Mouse (Mus musculus) MEL (cell line): ENCODE measurements around the gene C2cd2. TPM values are rescaled to one million over a fixed set of nuclear protein-coding genes. Genes with fewer than 3 reads are reported as not detected.

ENCODE experiments used
- DNase-seq: peaks from one replicate; pipeline ENCODE4 v3.0.0; 2011; ENCODE audit warnings: low read depth, low spot score
- H3K27ac ChIP-seq: 2 replicates; pipeline ENCODE4 v1.5.1; 2012; ENCODE audit warnings: low read depth, mild to moderate bottlenecking, control low read depth, low read length, moderate library complexity; ENCODE audit not compliant: control insufficient read depth
- H3K27me3 ChIP-seq, 2 experiments: fragments of 150-350 bp in 1 of 2; sonication (generic) in 1 of 2; 2 replicates each; pipeline ENCODE4 v1.6.1; 2012; ENCODE audit warnings: low read length in 2 of 2, mild to moderate bottlenecking in 2 of 2, improper control_type of control experiment in 1 of 2, moderate library complexity in 1 of 2; ENCODE audit not compliant: insufficient read depth in 2 of 2, control insufficient read depth in 1 of 2
- H3K36me3 ChIP-seq, 2 experiments: 2 replicates each; pipeline ENCODE4 v1.6.1; 2012 to 2014; ENCODE audit warnings: low read length in 2 of 2, improper control_type of control experiment in 1 of 2, inconsistent platforms in 1 of 2, mild to moderate bottlenecking in 1 of 2; ENCODE audit not compliant: insufficient read depth in 2 of 2, control insufficient read depth in 1 of 2
- H3K4me1 ChIP-seq, 2 experiments: fragments of 150-350 bp in 1 of 2; sonication (generic) in 1 of 2; 2 replicates each; pipeline ENCODE4 v1.6.1; 2012; ENCODE audit warnings: low read length in 2 of 2, improper control_type of control experiment in 1 of 2, mild to moderate bottlenecking in 1 of 2; ENCODE audit not compliant: insufficient read depth in 2 of 2, control insufficient read depth in 1 of 2
- H3K4me3 ChIP-seq, 2 experiments: fragments of 150-350 bp in 1 of 2; sonication (generic) in 1 of 2; 2 replicates each; pipeline ENCODE4 v1.5.1; 2012; ENCODE audit warnings: low read depth in 2 of 2, low read length in 2 of 2, mild to moderate bottlenecking in 2 of 2, moderate library complexity in 2 of 2, control low read depth in 1 of 2, improper control_type of control experiment in 1 of 2; ENCODE audit not compliant: control insufficient read depth in 1 of 2, insufficient read depth in 1 of 2
- H3K79me2 ChIP-seq: 2 replicates; pipeline ENCODE4 v1.6.1; 2012; ENCODE audit warnings: mild to moderate bottlenecking, low read length, moderate library complexity; ENCODE audit not compliant: control insufficient read depth, poor library complexity, insufficient read depth
- H3K9ac ChIP-seq: 2 replicates; pipeline ENCODE4 v1.6.1; 2012; ENCODE audit warnings: low read depth, mild to moderate bottlenecking, control low read depth, low read length, moderate library complexity; ENCODE audit not compliant: control insufficient read depth, poor library complexity, severe bottlenecking
- H3K9me3 ChIP-seq: fragments of 150-350 bp; sonication (generic); replicated peaks from 2 replicates; pipeline ENCODE4 v1.6.1; 2012; ENCODE audit warnings: mild to moderate bottlenecking, low read length, improper control_type of control experiment, moderate library complexity; ENCODE audit not compliant: insufficient read depth
- CHD2 ChIP-seq: IDR thresholded peaks from 2 replicates; pipeline ENCODE4 v1.6.1; 2011; ENCODE audit warnings: low read length, improper control_type of control experiment
- CTCF ChIP-seq, 3 experiments: IDR thresholded peaks in 2 of 3; conservative IDR thresholded peaks in 1 of 3; 2 replicates each; pipeline ENCODE4 v1.5.1; 2011 to 2012; ENCODE audit warnings: low read length in 3 of 3, low read depth in 2 of 3, mild to moderate bottlenecking in 2 of 3, improper control_type of control experiment in 1 of 3, inconsistent platforms in 1 of 3, mixed read lengths in 1 of 3, moderate library complexity in 1 of 3; ENCODE audit not compliant: control insufficient read depth in 1 of 3, insufficient read depth in 1 of 3, poor library complexity in 1 of 3, severe bottlenecking in 1 of 3
- E2F4 ChIP-seq: IDR thresholded peaks from 2 replicates; pipeline ENCODE4 v1.6.1; 2011; ENCODE audit warnings: low read depth, low read length, improper control_type of control experiment, borderline replicate concordance
- HCFC1 ChIP-seq: IDR thresholded peaks from 2 replicates; pipeline ENCODE4 v1.6.1; 2012; ENCODE audit warnings: low read depth, mild to moderate bottlenecking, inconsistent platforms, low read length, improper control_type of control experiment, moderate library complexity
- JUND ChIP-seq: IDR thresholded peaks from 2 replicates; pipeline ENCODE4 v1.6.1; 2011; ENCODE audit warnings: low read depth, mild to moderate bottlenecking, improper control_type of control experiment, low read length
- MAX ChIP-seq: IDR thresholded peaks from 2 replicates; pipeline ENCODE4 v1.6.1; 2011; ENCODE audit warnings: low read length, improper control_type of control experiment
- MAZ ChIP-seq: IDR thresholded peaks from 2 replicates; pipeline ENCODE4 v1.6.1; 2012; ENCODE audit warnings: low read depth, mild to moderate bottlenecking, inconsistent platforms, low read length, improper control_type of control experiment
- MEF2A ChIP-seq: IDR thresholded peaks from 2 replicates; pipeline ENCODE4 v1.6.1; 2014; ENCODE audit warnings: low read depth, mild to moderate bottlenecking, inconsistent platforms, low read length, improper control_type of control experiment; ENCODE audit not compliant: poor library complexity, insufficient replicate concordance, severe bottlenecking; ENCODE audit errors: extremely low read depth
- MXI1 ChIP-seq: IDR thresholded peaks from 2 replicates; pipeline ENCODE4 v1.6.1; 2011; ENCODE audit warnings: mild to moderate bottlenecking, low read depth, low read length, improper control_type of control experiment
- MYC ChIP-seq: IDR thresholded peaks from 2 replicates; pipeline ENCODE4 v1.6.1; 2011; ENCODE audit warnings: low read depth, mild to moderate bottlenecking, low read length, improper control_type of control experiment, moderate library complexity
- NRF1 ChIP-seq: IDR thresholded peaks from 2 replicates; pipeline ENCODE4 v1.6.1; 2014; ENCODE audit warnings: low read depth, mild to moderate bottlenecking, inconsistent platforms, low read length, improper control_type of control experiment, moderate library complexity; ENCODE audit not compliant: poor library complexity, insufficient read depth, severe bottlenecking
- POLR2AphosphoS2 ChIP-seq: IDR thresholded peaks from 2 replicates; pipeline ENCODE4 v1.6.1; 2011; ENCODE audit warnings: low read length, improper control_type of control experiment
- RAD21 ChIP-seq: IDR thresholded peaks from 2 replicates; pipeline ENCODE4 v1.6.1; 2011; ENCODE audit warnings: mild to moderate bottlenecking, low read depth, low read length, improper control_type of control experiment
- RCOR1 ChIP-seq: IDR thresholded peaks from 2 replicates; pipeline ENCODE4 v1.6.1; 2012; ENCODE audit warnings: low read depth, mild to moderate bottlenecking, inconsistent platforms, low read length, improper control_type of control experiment
- SMC3 ChIP-seq: IDR thresholded peaks from 2 replicates; pipeline ENCODE4 v1.6.1; 2011; ENCODE audit warnings: low read depth, low read length, improper control_type of control experiment
- TAL1 ChIP-seq: IDR thresholded peaks from 2 replicates; pipeline ENCODE4 v1.6.1; 2012; ENCODE audit warnings: mild to moderate bottlenecking, inconsistent platforms, low read length, moderate library complexity, mixed read lengths
- TCF12 ChIP-seq: IDR thresholded peaks from 2 replicates; pipeline ENCODE4 v1.6.1; 2014; ENCODE audit warnings: low read depth, mild to moderate bottlenecking, inconsistent platforms, low read length, improper control_type of control experiment, moderate library complexity
- UBTF ChIP-seq: IDR thresholded peaks from 2 replicates; pipeline ENCODE4 v1.6.1; 2012; ENCODE audit warnings: low read depth, mild to moderate bottlenecking, inconsistent platforms, low read length, improper control_type of control experiment, moderate library complexity, borderline replicate concordance; ENCODE audit not compliant: insufficient read depth
- USF1 ChIP-seq: IDR thresholded peaks from 2 replicates; pipeline ENCODE4 v1.6.1; 2014; ENCODE audit warnings: low read depth, mild to moderate bottlenecking, inconsistent platforms, low read length, improper control_type of control experiment, moderate library complexity
- ZC3H11A ChIP-seq: IDR thresholded peaks from 2 replicates; pipeline ENCODE4 v1.6.1; 2012; ENCODE audit warnings: low read depth, mild to moderate bottlenecking, inconsistent platforms, low read length, improper control_type of control experiment
- ZMIZ1 ChIP-seq: IDR thresholded peaks from 2 replicates; pipeline ENCODE4 v1.6.1; 2012; ENCODE audit warnings: low read depth, mild to moderate bottlenecking, inconsistent platforms, low read length, improper control_type of control experiment, moderate library complexity
- ZNF384 ChIP-seq: IDR thresholded peaks from 2 replicates; pipeline ENCODE4 v1.6.1; 2012; ENCODE audit warnings: low read depth, mild to moderate bottlenecking, inconsistent platforms, low read length, improper control_type of control experiment
- polyA plus RNA-seq, 2 experiments: library from polyadenylated mRNA; stranded (reverse) in 1 of 2; unstranded in 1 of 2; fragments of >175 nt in 1 of 2; fragments of >200 nt in 1 of 2; gene quantifications; 2 replicates each; pipeline versions ENCODE4 v1.2.1 to v1.2.4; 2012; ENCODE audit warnings: low replicate concordance in 2 of 2, low read depth in 1 of 2; ENCODE audit not compliant: insufficient read length in 2 of 2, insufficient read depth in 1 of 2, missing spikeins in 1 of 2
- total RNA-seq: library from RNA; depleted of rRNA; stranded (reverse); fragments of 300-350 nt; gene quantifications from 2 replicates; pipeline ENCODE4 v1.2.3, GENCODE M21; 2012

The C2cd2 gene
- total and polyA plus RNA-seq, 3 experiments: 8.9 to 20.7 TPM; not detected in 1

DNA sequence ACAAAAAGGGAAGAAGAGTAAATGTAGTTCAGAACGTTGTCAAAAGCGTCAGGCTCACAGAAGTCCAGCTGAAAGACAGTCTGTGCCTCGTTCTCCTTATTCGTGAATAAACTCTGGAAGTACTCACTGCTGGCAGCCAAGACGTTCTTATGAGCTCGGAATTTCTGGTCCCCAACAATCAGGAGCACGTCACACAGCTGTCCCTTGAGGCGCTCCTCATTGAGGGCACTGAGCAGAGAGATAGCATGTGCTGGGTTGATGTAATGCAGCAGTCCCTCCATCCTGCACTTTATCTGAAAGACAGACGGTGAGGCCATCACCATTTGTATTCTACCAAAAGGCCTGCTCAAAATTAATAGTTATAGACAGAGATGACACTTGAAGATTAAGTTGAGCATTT, 9.6 kb downstream of the C2cd2 start:
- no peak for DNase-seq
- Histone ChIP-seq H3K9ac (no peak overlapping the region), H3K27ac (no peak overlapping the region), H3K27me3 (no peaks in the 10 kb centered on the region), H3K4me3 (no peak overlapping the region), H3K79me2 (no peaks in the 10 kb centered on the region), H3K9me3 (no peaks in the 10 kb centered on the region), H3K36me3 (peaks cover 0 to 8% of the 10 kb centered on the region in 2 experiments; a peak in 3 of 4 replicates), H3K4me1 (peaks cover 0 to 3% of the 10 kb centered on the region in 2 experiments; a peak in 2 of 4 replicates)
- no peak for TF ChIP-seq SMC3
- TF ChIP-seq E2F4: no peak
- no peak for TF ChIP-seq RAD21
- TF ChIP-seq ZC3H11A: no peak
- TF ChIP-seq POLR2AphosphoS2: no peak
- no peak for TF ChIP-seq CHD2
- TF ChIP-seq TAL1: no peak
- no peak for TF ChIP-seq CTCF (IDR thresholded peaks at IDR 0.05 in 2 of 3, conservative IDR thresholded peaks at IDR 0.05 in 1 of 3; ENCODE audit: control insufficient read depth in 1 of 3, insufficient read depth in 1 of 3, low read depth in 2 of 3, low read length in 3 of 3, poor library complexity in 1 of 3, severe bottlenecking in 1 of 3)
- no peak for TF ChIP-seq HCFC1

DNA sequence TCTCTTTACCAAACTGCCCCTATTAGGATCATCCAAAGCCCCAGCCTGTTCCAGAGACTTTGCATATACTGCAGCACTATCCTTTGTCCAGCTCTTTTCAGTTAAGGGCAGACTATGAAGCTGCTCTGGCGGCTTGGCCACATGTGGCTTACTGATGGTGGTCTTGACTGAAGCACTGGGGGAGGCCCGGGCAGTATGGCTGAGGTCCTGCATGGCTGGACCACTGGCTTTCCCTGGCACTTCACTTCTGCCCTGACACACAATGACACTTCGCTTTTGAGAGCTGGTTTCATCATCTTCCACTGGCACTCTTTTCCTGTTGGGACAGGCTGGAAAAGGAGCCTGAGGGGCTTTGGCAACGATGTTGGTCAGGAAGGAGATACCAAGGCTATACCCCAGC, 10.0 kb downstream of the C2cd2 start:
- Histone ChIP-seq H3K9ac (no peak overlapping the region), H3K36me3 (peaks cover 0 to 4% of the 10 kb centered on the region in 2 experiments; a peak in 3 of 4 replicates), H3K27ac (no peak overlapping the region)

DNA sequence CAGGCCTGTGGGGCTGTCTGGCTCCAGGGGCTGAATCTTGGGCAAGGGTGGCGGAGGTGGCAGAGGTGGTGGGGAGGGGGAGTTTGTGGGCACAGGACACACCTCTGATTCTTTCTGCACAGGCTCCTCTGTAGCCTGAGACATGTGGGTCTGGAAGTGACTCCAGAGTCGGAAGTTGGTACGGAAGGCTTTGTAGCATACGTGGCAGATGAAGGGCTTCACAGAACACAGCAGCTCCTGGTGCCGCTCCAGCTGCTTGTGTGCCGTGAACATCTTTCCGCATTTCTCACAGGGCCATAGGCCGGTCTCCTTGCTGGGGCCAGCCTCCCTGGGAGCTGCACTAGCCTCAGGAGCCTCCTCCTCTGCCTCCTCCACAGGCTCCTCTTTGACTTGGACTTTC, 12.3 kb downstream of the C2cd2 start:
- H3K27ac ChIP-seq: no peak overlapping the region
- TF ChIP-seq MYC (no peak), USF1 (no peak)
- no peaks in the 10 kb centered on the region for H3K79me2 ChIP-seq
- no peak for DNase-seq
- H3K9me3 ChIP-seq: no peaks in the 10 kb centered on the region
- H3K4me1 ChIP-seq: peaks cover 0 to 2% of the 10 kb centered on the region in 2 experiments; a peak in 2 of 4 replicates
- H3K4me3 ChIP-seq: no peak overlapping the region
- H3K36me3 ChIP-seq: peaks cover 0 to 2% of the 10 kb centered on the region in 2 experiments; a peak in 2 of 4 replicates
- H3K27me3 ChIP-seq: no peaks in the 10 kb centered on the region
- H3K9ac ChIP-seq: no peak overlapping the region

More for the DNA sequence above, 10.0 kb downstream of the C2cd2 start:
- H3K4me3 ChIP-seq: no peak overlapping the region
- H3K79me2 ChIP-seq: no peaks in the 10 kb centered on the region
- no peaks in the 10 kb centered on the region for H3K9me3 ChIP-seq
- no peak for TF ChIP-seq TAL1
- no peak for TF ChIP-seq JUND
- no peak for TF ChIP-seq TCF12
- TF ChIP-seq NRF1: no peak
- no peak for TF ChIP-seq ZNF384
- no peak for TF ChIP-seq MXI1
- no peak for TF ChIP-seq MEF2A
- TF ChIP-seq POLR2AphosphoS2: no peak
- no peak for TF ChIP-seq MAX
- no peak for TF ChIP-seq ZMIZ1
- no peak for TF ChIP-seq SMC3
- TF ChIP-seq USF1: no peak
- no peak for TF ChIP-seq UBTF
- no peak for TF ChIP-seq MAZ
- no peak for TF ChIP-seq ZC3H11A
- no peak for TF ChIP-seq RCOR1
- H3K4me1 ChIP-seq: no peaks in the 10 kb centered on the region; a peak in 1 of 4 replicates
- no peak for DNase-seq
- H3K27me3 ChIP-seq: no peaks in the 10 kb centered on the region
